Mouse (Mus musculus) lung, postnatal 25 days (tissue): ENCODE measurements around the gene Olfr786.

ENCODE experiments used
- DNase-seq: peaks from one replicate; pipeline ENCODE4 v3.0.0; 2022; ENCODE audit warnings: low spot score

The Olfr786 gene

GRCm38 (mm10) chr10:129427006-129427405, at the start of gene Olfr786:
Olfr786 (plus strand) TSS chr10:129427306.
- no peak for DNase-seq

- no peak for DNase-seq
Observed at GRCm38 (mm10) chr10:129383783-129384182, 43.3 kb upstream of the Olfr786 start, which contains the start of gene Olfr784. Olfr784 (plus strand) TSS chr10:129384083.

- DNase-seq, result no peak
Observed at GRCm38 (mm10) chr10:129400892-129401291, 26.2 kb upstream of the Olfr786 start.

GRCm38 (mm10) chr10:129405126-129405525, 22.0 kb upstream of the Olfr786 start, which contains the start of gene Olfr785:
Olfr785 (plus strand) TSS chr10:129405426.
- DNase-seq, result no peak

- DNase-seq, result no peak
Observed at GRCm38 (mm10) chr10:129461562-129461961, 34.5 kb downstream of the Olfr786 start, which contains the start of gene Olfr787. Olfr787 (plus strand) TSS chr10:129461862.

- no peak for DNase-seq
Observed at GRCm38 (mm10) chr10:129470698-129471097, 43.6 kb downstream of the Olfr786 start, which contains the start of gene Olfr788. Olfr788 (plus strand) TSS chr10:129470998.

- DNase-seq, result no peak
Observed at GRCm38 (mm10) chr10:129473256-129473655, 46.1 kb downstream of the Olfr786 start.

GRCm38 (mm10) chr10:129473723-129474122, 46.6 kb downstream of the Olfr786 start:
- no peak for DNase-seq

- DNase-seq, result no peak
Observed at GRCm38 (mm10) chr10:129484452-129484851, 57.3 kb downstream of the Olfr786 start, which contains the start of gene Olfr789. Olfr789 (plus strand) TSS chr10:129484752.
